Mouse (Mus musculus): ENCODE results near the gene Gsta2. TPM values are rescaled to one million over a fixed set of nuclear protein-coding genes. Genes with fewer than 3 reads are reported as not detected.
"Not testable (repeated sequence)": the region's sequence is repeated elsewhere in the genome, so short reads cannot be mapped to it uniquely, and the experiment has no call there.

Gene Gsta2
- polyA plus RNA-seq, 1 experiment from 2014 or later = 1.6 TPM

- 83% methylated on average over 9 of the region's 9 CpGs for WGBS
- not testable (repeated sequence) for H3K4me1 ChIP-seq; H3K27ac ChIP-seq; H3K9ac ChIP-seq; H3K27me3 ChIP-seq; ATAC-seq (ENCODE audit: insufficient number of reproducible peaks, insufficient read depth, low FRiP score, low TSS enrichment, low read depth); H3K36me3 ChIP-seq; H3K9me3 ChIP-seq; H3K4me3 ChIP-seq; H3K4me2 ChIP-seq
These were observed 12.5 kb downstream of the Gsta2 start for GRCm38 (mm10) chr9:78343055-78343454.

GRCm38 (mm10) chr9:78342494-78342893 is 13.1 kb downstream of the Gsta2 start:
- not testable (repeated sequence) for ATAC-seq (ENCODE audit: insufficient number of reproducible peaks, insufficient read depth, low FRiP score, low TSS enrichment, low read depth); H3K27ac ChIP-seq; H3K4me3 ChIP-seq; H3K9me3 ChIP-seq; H3K4me2 ChIP-seq; H3K27me3 ChIP-seq; H3K4me1 ChIP-seq; H3K36me3 ChIP-seq; H3K9ac ChIP-seq
- 87% methylated on average over 4 of the region's 4 CpGs for WGBS

- H3K27ac ChIP-seq; H3K36me3 ChIP-seq; H3K4me3 ChIP-seq; H3K4me2 ChIP-seq; H3K27me3 ChIP-seq; H3K9me3 ChIP-seq; H3K9ac ChIP-seq; ATAC-seq (ENCODE audit: insufficient number of reproducible peaks, insufficient read depth, low FRiP score, low TSS enrichment, low read depth); H3K4me1 ChIP-seq: not testable (repeated sequence)
- 21% methylated on average over 8 of the region's 8 CpGs for WGBS
These were observed 15.3 kb downstream of the Gsta2 start for GRCm38 (mm10) chr9:78340324-78340723.

- H3K4me1 ChIP-seq; ATAC-seq (ENCODE audit: insufficient number of reproducible peaks, insufficient read depth, low FRiP score, low TSS enrichment, low read depth); H3K27ac ChIP-seq; H3K36me3 ChIP-seq; H3K9me3 ChIP-seq; H3K27me3 ChIP-seq; H3K4me2 ChIP-seq; H3K9ac ChIP-seq; H3K4me3 ChIP-seq: not testable (repeated sequence)
These were observed 18.5 kb downstream of the Gsta2 start for GRCm38 (mm10) chr9:78337050-78337449.

GRCm38 (mm10) chr9:78327289-78327688 is 28.3 kb downstream of the Gsta2 start, which contains the start of gene Omt2b:
TSS of gene Omt2b (plus strand) at chr9:78327589.
- not testable (repeated sequence) for H3K36me3 ChIP-seq; H3K27me3 ChIP-seq; H3K9ac ChIP-seq; H3K9me3 ChIP-seq; ATAC-seq (ENCODE audit: insufficient number of reproducible peaks, insufficient read depth, low FRiP score, low TSS enrichment, low read depth); H3K4me3 ChIP-seq; H3K4me2 ChIP-seq; H3K4me1 ChIP-seq; H3K27ac ChIP-seq
- WGBS = 88% methylated on average over 1 of the region's 1 CpGs

GRCm38 (mm10) chr9:78319499-78319898 is 36.1 kb downstream of the Gsta2 start:
- ATAC-seq (ENCODE audit: insufficient number of reproducible peaks, insufficient read depth, low FRiP score, low TSS enrichment, low read depth) = no peak

GRCm38 (mm10) chr9:78314696-78315095 is 40.9 kb downstream of the Gsta2 start, which contains the start of gene Omt2a:
TSS of gene Omt2a (minus strand) at chr9:78314796.
- H3K4me3 ChIP-seq = no peak within 1 kb of the TSS
- no peaks in the 10 kb centered on the region for H3K4me1 ChIP-seq
- 54% methylated on average over 2 of the region's 2 CpGs for WGBS
- no peak for ATAC-seq (ENCODE audit: insufficient number of reproducible peaks, insufficient read depth, low FRiP score, low TSS enrichment, low read depth)
- H3K27me3 ChIP-seq = no peaks in the 10 kb centered on the region
- H3K9ac ChIP-seq = no peak within 1 kb of the TSS
- H3K4me2 ChIP-seq = no peak within 1 kb of the TSS
- no peak within 1 kb of the TSS for H3K27ac ChIP-seq
- H3K36me3 ChIP-seq = no peaks in the 10 kb centered on the region
- H3K9me3 ChIP-seq = no peaks in the 10 kb centered on the region

More at GRCm38 (mm10) chr9:78319499-78319898, 36.1 kb downstream of the Gsta2 start:
- H3K4me1 ChIP-seq = no peaks in the 10 kb centered on the region
- no peak overlapping the region for H3K4me3 ChIP-seq
- no peak overlapping the region for H3K4me2 ChIP-seq
- no peaks in the 10 kb centered on the region for H3K27me3 ChIP-seq
- no peaks in the 10 kb centered on the region for H3K36me3 ChIP-seq
- 34% methylated on average over 1 of the region's 1 CpGs for WGBS
- no peak overlapping the region for H3K9ac ChIP-seq
- no peaks in the 10 kb centered on the region for H3K9me3 ChIP-seq
- H3K27ac ChIP-seq = no peak overlapping the region

- 83% methylated on average over 3 of the region's 3 CpGs for WGBS
These were observed 47.5 kb downstream of the Gsta2 start for GRCm38 (mm10) chr9:78308122-78308521.

GRCm38 (mm10) chr9:78299143-78299542 is 56.4 kb downstream of the Gsta2 start:
- H3K27me3 ChIP-seq; H3K4me2 ChIP-seq; ATAC-seq (ENCODE audit: insufficient number of reproducible peaks, insufficient read depth, low FRiP score, low TSS enrichment, low read depth); H3K9me3 ChIP-seq; H3K36me3 ChIP-seq; H3K9ac ChIP-seq; H3K27ac ChIP-seq; H3K4me1 ChIP-seq; H3K4me3 ChIP-seq: not testable (repeated sequence)
- 77% methylated on average over 1 of the region's 1 CpGs for WGBS

More at GRCm38 (mm10) chr9:78308122-78308521, 47.5 kb downstream of the Gsta2 start:
- H3K36me3 ChIP-seq; H3K4me3 ChIP-seq; H3K4me1 ChIP-seq; H3K9ac ChIP-seq; H3K4me2 ChIP-seq; H3K27me3 ChIP-seq; H3K27ac ChIP-seq; H3K9me3 ChIP-seq; ATAC-seq (ENCODE audit: insufficient number of reproducible peaks, insufficient read depth, low FRiP score, low TSS enrichment, low read depth): not testable (repeated sequence)

- 73% methylated on average over 1 of the region's 1 CpGs for WGBS
- no peak for ATAC-seq (ENCODE audit: insufficient number of reproducible peaks, insufficient read depth, low FRiP score, low TSS enrichment, low read depth)
- H3K4me1 ChIP-seq = no peaks in the 10 kb centered on the region
- no peak overlapping the region for H3K27ac ChIP-seq
- no peaks in the 10 kb centered on the region for H3K27me3 ChIP-seq
- no peaks in the 10 kb centered on the region for H3K9me3 ChIP-seq
- H3K9ac ChIP-seq = no peak overlapping the region
- no peak overlapping the region for H3K4me2 ChIP-seq
- H3K36me3 ChIP-seq = no peaks in the 10 kb centered on the region
- no peak overlapping the region for H3K4me3 ChIP-seq
These were observed 57.4 kb downstream of the Gsta2 start for GRCm38 (mm10) chr9:78298232-78298631.

- H3K9ac ChIP-seq; H3K9me3 ChIP-seq; ATAC-seq (ENCODE audit: insufficient number of reproducible peaks, insufficient read depth, low FRiP score, low TSS enrichment, low read depth); H3K27me3 ChIP-seq; H3K27ac ChIP-seq; H3K36me3 ChIP-seq; H3K4me2 ChIP-seq; H3K4me3 ChIP-seq; H3K4me1 ChIP-seq: not testable (repeated sequence)
- WGBS = 13% methylated on average over 6 of the region's 6 CpGs
These were observed 59.5 kb downstream of the Gsta2 start for GRCm38 (mm10) chr9:78296089-78296488.

GRCm38 (mm10) chr9:78294781-78295180 is 60.8 kb downstream of the Gsta2 start:
- H3K27me3 ChIP-seq; H3K9ac ChIP-seq; H3K27ac ChIP-seq; H3K36me3 ChIP-seq; H3K4me3 ChIP-seq; H3K4me2 ChIP-seq; H3K9me3 ChIP-seq; ATAC-seq (ENCODE audit: insufficient number of reproducible peaks, insufficient read depth, low FRiP score, low TSS enrichment, low read depth); H3K4me1 ChIP-seq: not testable (repeated sequence)
- 58% methylated on average over 7 of the region's 7 CpGs for WGBS

GRCm38 (mm10) chr9:78293683-78294082 is 61.9 kb downstream of the Gsta2 start:
- not testable (repeated sequence) for H3K27me3 ChIP-seq; H3K27ac ChIP-seq; ATAC-seq (ENCODE audit: insufficient number of reproducible peaks, insufficient read depth, low FRiP score, low TSS enrichment, low read depth); H3K4me1 ChIP-seq; H3K4me3 ChIP-seq; H3K9me3 ChIP-seq; H3K4me2 ChIP-seq; H3K36me3 ChIP-seq; H3K9ac ChIP-seq
- 73% methylated on average over 1 of the region's 1 CpGs for WGBS
